Comparison of ENCODE assay signal across 8 mouse cellular contexts in genomic region chr15:83224136-83224766, GRCm38 (mm10). TPM values are rescaled to one million over a fixed set of nuclear protein-coding genes. Genes with fewer than 3 reads are reported as not detected.
DNase-seq lines count a peak whose midpoint lies in the region; ATAC-seq lines count a peak whose summit lies in the region.

No protein-coding gene starts in this region.

- peak overlapping the region; percentile 23; the same call in 1 of the 2 replicates for H3K9ac ChIP-seq in neural tube, embryonic 11.5 days (ENCODE audit: low read length)
- H3K9ac ChIP-seq in embryonic facial prominence, embryonic 12.5 days, result 0 out of 2 replicates have a peak overlapping the region, but pooled peaks have one; percentile 1
- H3K9ac ChIP-seq in midbrain, embryonic 15.5 days, result no peak overlapping the region

- H3K9me3 ChIP-seq in neural tube, embryonic 11.5 days (ENCODE audit: control insufficient read depth, low read length), result no peaks in the 10 kb centered on the region
- H3K9me3 ChIP-seq in embryonic facial prominence, embryonic 12.5 days, result no peaks in the 10 kb centered on the region
- H3K9me3 ChIP-seq in midbrain, embryonic 15.5 days, result no peaks in the 10 kb centered on the region

- no peak overlapping the region for H3K4me2 ChIP-seq in neural tube, embryonic 11.5 days (ENCODE audit: low read depth)
- H3K4me2 ChIP-seq in embryonic facial prominence, embryonic 12.5 days (replicated peaks), result no peak overlapping the region
- H3K4me2 ChIP-seq in midbrain, embryonic 15.5 days, result no peak overlapping the region

- H3K27me3 ChIP-seq in neural tube, embryonic 11.5 days (ENCODE audit: control insufficient read depth, insufficient read depth, low read length), result no peaks in the 10 kb centered on the region
- H3K27me3 ChIP-seq in embryonic facial prominence, embryonic 12.5 days, result no peaks in the 10 kb centered on the region
- no peaks in the 10 kb centered on the region for H3K27me3 ChIP-seq in midbrain, embryonic 15.5 days (replicated peaks)

- peak overlapping the region; percentile 34; the same call in 1 of the 2 replicates for H3K27ac ChIP-seq in neural tube, embryonic 11.5 days (ENCODE audit: low read depth, low read length)
- H3K27ac ChIP-seq in embryonic facial prominence, embryonic 12.5 days, result peak overlapping the region; percentile 84
- H3K27ac ChIP-seq in midbrain, embryonic 15.5 days, result 0 out of 2 replicates have a peak overlapping the region, but pooled peaks have one; percentile 12

- no peaks in the 10 kb centered on the region for H3K36me3 ChIP-seq in neural tube, embryonic 11.5 days (ENCODE audit: control insufficient read depth, insufficient read depth, low read length)
- H3K36me3 ChIP-seq in embryonic facial prominence, embryonic 12.5 days, result no peaks in the 10 kb centered on the region
- no peaks in the 10 kb centered on the region for H3K36me3 ChIP-seq in midbrain, embryonic 15.5 days (replicated peaks)

- ATAC-seq in neural tube, embryonic 11.5 days (ENCODE audit: insufficient read depth, low FRiP score, low TSS enrichment), result no peak
- no peak for ATAC-seq in embryonic facial prominence, embryonic 12.5 days (ENCODE audit: insufficient number of reproducible peaks, insufficient read depth, low FRiP score, low TSS enrichment)
- no peak for ATAC-seq in midbrain, embryonic 15.5 days (replicated peaks)

- 65% methylated on average over 9 of the region's 9 CpGs for WGBS in neural tube, embryonic 11.5 days
- WGBS in embryonic facial prominence, embryonic 12.5 days, result 49% methylated on average over 9 of the region's 9 CpGs
- 65% methylated on average over 9 of the region's 9 CpGs for WGBS in midbrain, embryonic 15.5 days

- no peak overlapping the region for H3K4me3 ChIP-seq in neural tube, embryonic 11.5 days (ENCODE audit: low read depth, low read length)
- H3K4me3 ChIP-seq in embryonic facial prominence, embryonic 12.5 days, result no peak overlapping the region
- no peak overlapping the region for H3K4me3 ChIP-seq in midbrain, embryonic 15.5 days

- intact Hi-C loops in heart, postnatal 25 days (cut with DNase I), result no loop called here

- H3K4me1 ChIP-seq in neural tube, embryonic 11.5 days (ENCODE audit: control insufficient read depth, insufficient read depth, low read length), result peaks cover 5% of the 10 kb centered on the region; the same call in 1 of the 2 replicates
- peaks cover 25% of the 10 kb centered on the region for H3K4me1 ChIP-seq in embryonic facial prominence, embryonic 12.5 days
- peaks cover 14% of the 10 kb centered on the region for H3K4me1 ChIP-seq in midbrain, embryonic 15.5 days

- DNase-seq in neural tube, embryonic 11.5 days (ENCODE audit: low spot score), result no peak
- DNase-seq in neural tube, embryonic 10.5 days (ENCODE audit: extremely low spot score, low spot score), result no peak
- peak; percentile 44 for DNase-seq in heart, postnatal 25 days (ENCODE audit: low spot score)
- DNase-seq in layer of hippocampus, adult 9-11 months, result peak; percentile 43
- DNase-seq in T-cell, adult 2 months (ENCODE audit: low spot score), result no peak
- DNase-seq in thymus, postnatal 10 days (ENCODE audit: low spot score in 2 of 2), result no peak

RNA-seq across cellular contexts. Expression of gene A4galt, which starts 27.3 kb away (rescaled TPM):
- polyA plus RNA-seq in neural tube, embryonic 11.5 days (2014; fragmentation: Nextera tagmentation; extraction: Ambion mirVana), result 0.60 and 0.81 TPM in 2 replicates
- polyA plus RNA-seq in embryonic facial prominence, embryonic 12.5 days (2016; fragmentation: Nextera tagmentation; extraction: Ambion mirVana), result 1.3 TPM in 2 replicates
- 1 to 10 TPM; 4.8 to 6.5 TPM for total RNA-seq in heart, postnatal 25 days (2021)
- polyA plus RNA-seq in midbrain, embryonic 15.5 days (2015; fragmentation: Nextera tagmentation; extraction: Ambion mirVana), result 3.4 and 3.7 TPM in 2 replicates

RNA-seq across cellular contexts. Expression of gene Cyb5r3, which starts 51.9 kb away (rescaled TPM):
- 175 and 179 TPM in 2 replicates for polyA plus RNA-seq in neural tube, embryonic 11.5 days (2014; fragmentation: Nextera tagmentation; extraction: Ambion mirVana)
- polyA plus RNA-seq in embryonic facial prominence, embryonic 12.5 days (2016; fragmentation: Nextera tagmentation; extraction: Ambion mirVana), result 107 and 111 TPM in 2 replicates
- total RNA-seq in heart, postnatal 25 days (2021), result 10 to 100 TPM; 80.4 to 85.5 TPM
- polyA plus RNA-seq in midbrain, embryonic 15.5 days (2015; fragmentation: Nextera tagmentation; extraction: Ambion mirVana), result 122 TPM in 2 replicates

Comparison
In these comparisons a context has a peak if more than half of its experiments do, and no peak if none do; other contexts are left out.
1. DNase-seq: peak in heart, postnatal 25 days (single experiment) and layer of hippocampus, adult 9-11 months (single experiment); none in neural tube, embryonic 11.5 days (single experiment), neural tube, embryonic 10.5 days (single experiment), T-cell, adult 2 months (single experiment) and thymus, postnatal 10 days (0 of 2).
2. H3K27ac ChIP-seq: peak in every context shown above with its lines; median percentile 84 in embryonic facial prominence, embryonic 12.5 days; 34 in neural tube, embryonic 11.5 days; 12 in midbrain, embryonic 15.5 days.